Mouse (Mus musculus) heart, embryonic 14.5 days (tissue): ENCODE results near the gene Ctnnbip1. TPM values are rescaled to one million over a fixed set of nuclear protein-coding genes. Genes with fewer than 3 reads are reported as not detected.

ENCODE experiments used
- ATAC-seq: fragments of 200-750 bp; cut with Nextera tagmentation; 2 replicates; pipeline ENCODE4 v1.8.0; 2017; ENCODE audit warnings: low read depth, moderate TSS enrichment; ENCODE audit not compliant: insufficient number of reproducible peaks, insufficient read depth, low FRiP score
- H3K27ac ChIP-seq, 2 experiments: fragments of 200-500 bp in 1 of 2; fragments of 300-500 bp in 1 of 2; sonication (generic) in 1 of 2; replicated peaks in 1 of 2; 2 replicates each; pipeline ENCODE4 v1.5.1; 2012 to 2014; ENCODE audit warnings: low read depth in 2 of 2, low read length in 2 of 2, control low read depth in 1 of 2, mild to moderate bottlenecking in 1 of 2, mixed read lengths in 1 of 2; ENCODE audit not compliant: control insufficient read depth in 1 of 2, insufficient read depth in 1 of 2
- H3K27me3 ChIP-seq: fragments of 300-500 bp; sonication (generic); 2 replicates; pipeline ENCODE4 v1.6.1; 2014; ENCODE audit warnings: mild to moderate bottlenecking, low read length, control low read depth; ENCODE audit not compliant: control insufficient read depth, insufficient read depth
- H3K36me3 ChIP-seq: fragments of 300-500 bp; sonication (generic); 2 replicates; pipeline ENCODE4 v1.6.1; 2014; ENCODE audit warnings: mild to moderate bottlenecking, control low read depth, low read length, mixed read lengths; ENCODE audit not compliant: control insufficient read depth, insufficient read depth
- H3K4me1 ChIP-seq, 2 experiments: fragments of 200-500 bp in 1 of 2; fragments of 300-500 bp in 1 of 2; sonication (generic) in 1 of 2; 2 replicates each; pipeline ENCODE4 v1.6.1; 2012 to 2014; ENCODE audit warnings: low read length in 2 of 2, control low read depth in 1 of 2, mixed read lengths in 1 of 2; ENCODE audit not compliant: control insufficient read depth in 2 of 2, insufficient read depth in 2 of 2
- H3K4me2 ChIP-seq: fragments of 300-500 bp; sonication (generic); 2 replicates; pipeline ENCODE4 v1.6.1; 2014; ENCODE audit warnings: mild to moderate bottlenecking, low read length
- H3K4me3 ChIP-seq, 2 experiments: fragments of 200-500 bp in 1 of 2; fragments of 300-500 bp in 1 of 2; sonication (generic) in 1 of 2; 2 replicates each; pipeline ENCODE4 v1.5.1; 2012 to 2014; ENCODE audit warnings: low read length in 2 of 2, mild to moderate bottlenecking in 2 of 2, control low read depth in 1 of 2, low read depth in 1 of 2, moderate library complexity in 1 of 2; ENCODE audit not compliant: control insufficient read depth in 1 of 2, insufficient read depth in 1 of 2
- H3K9ac ChIP-seq: fragments of 300-500 bp; sonication (generic); 2 replicates; pipeline ENCODE4 v1.6.1; 2014; ENCODE audit warnings: mild to moderate bottlenecking, low read length
- H3K9me3 ChIP-seq: fragments of 300-500 bp; sonication (generic); 2 replicates; pipeline ENCODE4 v1.6.1; 2016; ENCODE audit warnings: low read length, control low read depth; ENCODE audit not compliant: control insufficient read depth
- WGBS: fragments of 180-500 bp; shearing (Covaris S2); extraction: QIAGEN DNeasy Blood & Tissue Kit; methylation state at CpG from one replicate; pipeline ENCODE4 v1.1.7; 2014; 5-methylcytosine and 5-hydroxymethylcytosine counted together
- polyA plus RNA-seq: library from polyadenylated mRNA; unstranded; fragments of >200 nt; fragmentation: Nextera tagmentation; extraction: Ambion mirVana; gene quantifications from 2 replicates; pipeline ENCODE4 v1.2.1, GENCODE M21; 2014

The Ctnnbip1 gene
- polyA plus RNA-seq, 1 experiment from 2014 or later: 43.1 TPM

DNA sequence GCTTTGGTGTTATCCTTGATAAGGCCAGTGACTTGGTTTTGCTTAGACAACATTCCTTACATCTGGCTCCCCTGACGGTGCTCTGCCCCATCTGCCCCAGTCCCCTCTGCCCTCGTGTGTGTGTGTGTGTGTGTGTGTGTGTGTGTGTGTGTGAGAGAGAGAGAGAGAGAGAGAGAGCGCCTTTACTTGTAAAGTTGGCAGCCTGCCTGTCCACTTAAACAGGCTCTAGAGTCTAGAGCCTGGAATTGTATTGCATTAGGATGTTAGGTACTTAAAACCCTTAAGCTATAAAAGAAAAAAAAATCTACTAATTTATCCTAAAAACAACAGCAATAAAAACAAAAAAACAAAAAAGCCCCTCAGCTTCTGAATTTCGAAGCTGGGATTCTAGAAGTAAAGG lies 83.4 kb downstream of the Ctnnbip1 start:
- Histone ChIP-seq H3K4me1 (peaks cover 9 to 14% of the 10 kb centered on the region in 2 experiments; a peak in 3 of 4 replicates), H3K36me3 (no peaks in the 10 kb centered on the region), H3K4me3 (no peak overlapping the region), H3K9ac (no peak overlapping the region), H3K27ac (peak overlapping the region in 1 of 2 experiments; percentile 12; a peak in 1 of 4 replicates), H3K27me3 (0 out of 2 replicates have a peak, but pooled peaks cover 14% of the 10 kb centered on the region), H3K4me2 (no peak overlapping the region), H3K9me3 (no peaks in the 10 kb centered on the region)
- 16% methylated on average over 4 of the region's 4 CpGs for WGBS
- ATAC-seq: no peak

DNA sequence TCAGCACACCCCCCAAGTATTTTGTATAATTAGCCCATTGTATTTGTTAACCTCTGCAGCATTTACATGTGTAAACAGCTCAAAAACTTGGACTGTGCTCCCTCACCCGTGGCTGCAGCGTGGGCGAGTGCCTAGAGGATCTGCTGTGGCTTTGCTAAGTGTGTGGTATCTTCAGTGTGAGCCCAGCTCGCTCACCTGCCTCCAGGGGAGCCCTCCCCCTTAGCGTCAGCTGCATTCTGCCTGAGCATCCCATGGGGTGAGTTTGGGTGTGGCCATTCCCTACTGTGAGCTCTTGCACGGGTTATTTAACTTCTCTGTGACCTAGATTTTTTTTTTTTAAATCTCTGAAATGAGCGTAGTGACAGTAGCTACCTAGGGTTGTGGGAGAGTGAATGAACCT lies 84.2 kb downstream of the Ctnnbip1 start:
- Histone ChIP-seq H3K9me3 (no peaks in the 10 kb centered on the region), H3K36me3 (no peaks in the 10 kb centered on the region), H3K4me1 (peaks cover 14 to 18% of the 10 kb centered on the region in 2 experiments; a peak in 3 of 4 replicates), H3K9ac (no peak overlapping the region), H3K27ac (no peak overlapping the region), H3K4me2 (no peak overlapping the region), H3K27me3 (0 out of 2 replicates have a peak, but pooled peaks cover 17% of the 10 kb centered on the region), H3K4me3 (no peak overlapping the region)
- ATAC-seq: no peak
- WGBS: 69% methylated on average over 7 of the region's 7 CpGs

DNA sequence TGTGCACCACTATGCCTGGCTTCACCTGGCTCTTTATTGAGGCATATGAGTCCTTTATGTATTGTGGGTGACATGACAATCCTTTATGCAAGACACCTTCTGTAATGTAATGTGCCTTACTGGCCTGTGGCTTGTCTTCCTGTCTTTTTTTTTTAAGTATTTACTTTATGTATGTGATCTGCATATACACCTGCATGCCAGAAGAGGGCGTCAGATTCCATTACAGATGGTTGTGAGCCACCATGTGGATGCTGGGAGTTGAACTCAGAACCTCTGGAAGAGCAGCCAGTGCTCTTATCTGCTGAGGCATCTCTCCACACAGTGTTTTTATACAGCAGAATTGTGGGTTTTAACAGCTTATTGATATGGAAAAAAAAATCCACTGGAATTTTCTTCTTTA lies 85.8 kb downstream of the Ctnnbip1 start:
- no peak for ATAC-seq
- WGBS: 47% methylated on average over 1 of the region's 1 CpGs
- Histone ChIP-seq H3K9me3 (no peaks in the 10 kb centered on the region), H3K4me1 (peaks cover 18 to 23% of the 10 kb centered on the region in 2 experiments; a peak in 3 of 4 replicates), H3K9ac (no peak overlapping the region), H3K4me2 (no peak overlapping the region), H3K36me3 (no peaks in the 10 kb centered on the region), H3K27me3 (0 out of 2 replicates have a peak, but pooled peaks cover 17% of the 10 kb centered on the region), H3K27ac (no peak overlapping the region), H3K4me3 (no peak overlapping the region)

DNA sequence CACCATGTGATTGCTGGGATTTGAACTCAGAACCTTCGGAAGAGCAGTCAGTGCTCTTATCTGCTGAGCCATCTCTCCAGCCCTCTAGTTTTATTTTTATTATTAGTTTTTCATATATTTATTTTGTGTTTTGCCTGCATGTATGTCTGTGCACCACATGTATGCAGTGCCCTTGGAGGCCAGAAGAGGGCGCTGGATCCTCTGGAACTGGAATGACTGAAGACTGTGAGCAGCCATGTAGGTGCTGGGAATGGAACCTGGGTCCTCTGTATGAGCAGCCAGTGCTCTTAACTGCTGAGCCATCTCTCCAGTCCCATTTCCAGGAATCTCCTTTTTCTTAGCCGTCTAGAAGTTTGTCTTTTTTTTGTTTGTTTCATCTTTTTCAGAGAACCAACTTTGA lies 86.5 kb downstream of the Ctnnbip1 start:
- H3K4me3 ChIP-seq: no peak overlapping the region
- no peak overlapping the region for H3K9ac ChIP-seq
- no peak overlapping the region for H3K4me2 ChIP-seq
- H3K27ac ChIP-seq: no peak overlapping the region
- H3K4me1 ChIP-seq: peaks cover 22 to 23% of the 10 kb centered on the region in 2 experiments; a peak in 3 of 4 replicates
- no peak for ATAC-seq
- 74% methylated on average over 3 of the region's 3 CpGs for WGBS
- no peaks in the 10 kb centered on the region for H3K36me3 ChIP-seq
- no peaks in the 10 kb centered on the region for H3K9me3 ChIP-seq
- H3K27me3 ChIP-seq: 0 out of 2 replicates have a peak, but pooled peaks cover 17% of the 10 kb centered on the region

DNA sequence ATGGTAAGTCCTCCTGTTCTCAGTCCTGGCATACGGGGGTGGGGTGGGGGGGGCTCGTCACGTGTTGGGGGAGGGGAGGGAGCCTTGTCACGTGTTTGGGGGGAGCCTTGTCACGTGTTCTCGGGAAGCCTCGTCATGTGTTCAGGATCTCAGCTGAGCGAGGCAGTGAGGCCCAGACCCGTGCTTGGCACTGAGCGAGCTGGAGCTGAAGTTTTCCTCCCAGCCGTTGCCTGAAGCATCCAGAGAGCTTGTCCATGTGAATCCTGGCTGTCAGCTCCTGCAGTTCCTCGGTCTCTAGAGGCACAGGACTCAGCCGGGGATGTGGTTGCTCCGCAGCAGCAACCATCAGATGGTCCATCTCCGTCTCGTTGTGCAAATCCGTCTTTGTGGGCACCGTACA lies 88.0 kb downstream of the Ctnnbip1 start:
- WGBS: 65% methylated on average over 18 of the region's 18 CpGs
- no peak overlapping the region for H3K4me3 ChIP-seq
- H3K27ac ChIP-seq: no peak overlapping the region
- H3K4me1 ChIP-seq: peaks cover 18 to 21% of the 10 kb centered on the region in 2 experiments; a peak in 3 of 4 replicates
- H3K4me2 ChIP-seq: no peak overlapping the region
- H3K27me3 ChIP-seq: 0 out of 2 replicates have a peak, but pooled peaks cover 17% of the 10 kb centered on the region
- H3K9ac ChIP-seq: no peak overlapping the region
- no peak for ATAC-seq
- no peaks in the 10 kb centered on the region for H3K36me3 ChIP-seq
- H3K9me3 ChIP-seq: no peaks in the 10 kb centered on the region

DNA sequence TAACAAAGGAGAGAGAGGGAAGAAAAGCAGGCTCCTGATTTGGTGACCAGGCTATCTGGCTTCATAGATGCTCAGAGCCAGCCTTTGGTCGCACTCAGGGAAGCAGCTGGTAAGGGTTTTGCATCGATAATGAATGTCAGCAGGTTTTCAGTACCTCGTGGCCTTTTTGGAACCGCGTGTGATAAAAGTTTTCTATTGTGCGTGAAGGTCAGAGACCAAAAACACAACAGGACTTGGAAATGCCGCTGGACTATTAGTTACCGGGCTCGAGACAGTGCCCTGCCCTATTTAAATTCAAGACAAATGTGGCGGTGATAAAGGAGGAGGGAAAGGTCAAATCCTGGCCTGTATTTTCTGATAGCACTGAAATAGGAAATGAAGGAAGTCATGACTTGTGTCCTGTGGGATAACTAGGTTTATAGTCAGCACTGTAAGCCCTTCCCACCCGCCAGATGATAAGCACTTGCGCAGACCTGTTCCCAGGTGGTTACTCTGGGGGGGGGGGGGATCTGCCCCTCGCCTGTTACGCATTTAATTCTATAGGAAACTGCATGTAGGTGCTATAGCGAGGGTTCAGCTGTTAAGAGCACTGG lies 88.8 kb downstream of the Ctnnbip1 start:
- WGBS: 49% methylated on average over 15 of the region's 15 CpGs
- H3K4me2 ChIP-seq: no peak overlapping the region; the same call in 1 of the 2 replicates
- no peak overlapping the region for H3K4me3 ChIP-seq
- H3K27me3 ChIP-seq: 0 out of 2 replicates have a peak, but pooled peaks cover 17% of the 10 kb centered on the region
- ATAC-seq: no peak
- H3K4me1 ChIP-seq: peaks cover 11 to 15% of the 10 kb centered on the region in 2 experiments; a peak in 3 of 4 replicates
- H3K9me3 ChIP-seq: no peaks in the 10 kb centered on the region
- H3K27ac ChIP-seq: no peak overlapping the region
- H3K9ac ChIP-seq: no peak overlapping the region
- H3K36me3 ChIP-seq: no peaks in the 10 kb centered on the region

DNA sequence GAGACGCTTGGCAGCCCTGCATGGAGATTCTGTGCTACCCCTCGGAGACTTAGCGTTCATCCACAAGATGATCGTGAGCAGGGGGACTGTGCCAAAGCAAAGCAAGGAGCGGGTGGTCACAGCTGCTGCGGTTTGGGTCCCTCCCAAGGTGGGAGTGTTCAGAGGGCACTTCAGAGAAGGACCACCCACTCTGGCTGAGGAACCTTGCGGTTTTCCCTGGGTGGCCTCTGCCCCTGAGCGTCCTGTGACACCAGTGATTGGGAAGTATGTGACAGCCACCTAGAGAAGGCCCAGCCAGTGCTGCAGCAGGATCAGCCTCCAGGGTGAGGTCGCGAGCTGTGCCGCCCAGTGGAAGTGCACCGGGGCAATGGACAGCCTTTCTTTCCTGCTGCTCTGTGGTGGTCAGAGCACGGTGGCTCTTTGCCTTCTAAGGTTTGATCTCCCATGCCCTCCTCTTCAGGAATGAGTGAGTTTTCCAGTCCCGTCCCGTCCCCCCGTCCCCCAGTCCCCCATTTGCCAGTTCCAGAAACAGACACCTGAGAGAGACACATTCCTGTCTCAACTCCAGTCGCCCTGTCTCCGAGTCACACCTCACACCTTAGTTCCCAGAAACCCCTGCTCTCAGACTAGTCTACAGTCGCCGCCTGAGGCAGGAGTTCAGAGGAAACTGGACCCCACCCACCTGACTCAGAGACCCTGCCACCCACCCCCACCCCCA lies 89.7 kb downstream of the Ctnnbip1 start:
- no peaks in the 10 kb centered on the region for H3K36me3 ChIP-seq
- WGBS: 46% methylated on average over 20 of the region's 20 CpGs
- ATAC-seq: no peak; the same call in 1 of the 2 replicates
- H3K27ac ChIP-seq: no peak overlapping the region
- no peaks in the 10 kb centered on the region for H3K9me3 ChIP-seq
- H3K27me3 ChIP-seq: 0 out of 2 replicates have a peak, but pooled peaks cover 16% of the 10 kb centered on the region
- H3K4me2 ChIP-seq: no peak overlapping the region
- H3K4me3 ChIP-seq: no peak overlapping the region
- H3K9ac ChIP-seq: no peak overlapping the region
- peaks cover 10 to 14% of the 10 kb centered on the region in 2 experiments; a peak in 3 of 4 replicates for H3K4me1 ChIP-seq
